ENCODE assay signal across 8 mouse cellular contexts in genomic region chr3:116252255-116253040, GRCm38 (mm10). TPM values are rescaled to one million over a fixed set of nuclear protein-coding genes. Genes with fewer than 3 reads are reported as not detected.
DNase-seq lines count a peak whose midpoint lies in the region; ATAC-seq and TF ChIP-seq lines count a peak whose summit lies in the region.

No protein-coding gene starts in this region.

- TF ChIP-seq POLR2A in brain, embryonic 14.5 days (IDR thresholded peaks at IDR 0.05; ENCODE audit: borderline replicate concordance, extremely low read depth, insufficient read depth, insufficient read length, poor library complexity, severe bottlenecking): no peak

- H3K4me2 ChIP-seq in intestine, embryonic 16.5 days (ENCODE audit: low read depth, low read length): peak overlapping the region; percentile 96
- peak overlapping the region; percentile 95 for H3K4me2 ChIP-seq in lung, embryonic 14.5 days

- H3K9ac ChIP-seq in intestine, embryonic 16.5 days (ENCODE audit: low read depth, low read length): peak overlapping the region; percentile 58
- peak overlapping the region; percentile 48; the same call in 1 of the 2 replicates for H3K9ac ChIP-seq in lung, embryonic 14.5 days

- peaks cover 21% of the 10 kb centered on the region for H3K4me1 ChIP-seq in intestine, embryonic 16.5 days (ENCODE audit: control insufficient read depth, insufficient read depth, low read length)
- H3K4me1 ChIP-seq in lung, embryonic 14.5 days (ENCODE audit: insufficient read depth): peaks cover 8% of the 10 kb centered on the region; the same call in 1 of the 2 replicates

- H3K36me3 ChIP-seq in intestine, embryonic 16.5 days (ENCODE audit: control insufficient read depth, insufficient read depth, low read length): no peaks in the 10 kb centered on the region
- no peaks in the 10 kb centered on the region for H3K36me3 ChIP-seq in lung, embryonic 14.5 days (ENCODE audit: insufficient read depth)

- DNase-seq in layer of hippocampus, postnatal 10 days (ENCODE audit: low spot score in 2 of 2): peak; percentile 25 to 37
- no peak for DNase-seq in layer of hippocampus, adult 9-11 months
- DNase-seq in brain, embryonic 14.5 days (ENCODE audit: low read depth): peak; percentile 61
- DNase-seq in frontal cortex, postnatal 25 days (ENCODE audit: low spot score in 2 of 2): peak; percentile 37
- peak; percentile 64 for DNase-seq in lung, embryonic 14.5 days
- peak; percentile 6 for DNase-seq in ovary, postnatal 10 days (ENCODE audit: low spot score)
- no peak for DNase-seq in c-Kit-positive CD71-positive TER-119-positive erythroid progenitor cells, embryonic 14.5 days (ENCODE audit: low spot score)

- TF ChIP-seq CTCF in brain, embryonic 14.5 days (IDR thresholded peaks at IDR 0.05; ENCODE audit: borderline replicate concordance, extremely low read depth, insufficient read depth, insufficient read length): peak; percentile 25; the same call in 1 of the 2 replicates
- TF ChIP-seq CTCF in lung, embryonic 14.5 days (IDR thresholded peaks at IDR 0.05; ENCODE audit: low read depth): no peak; the same call in none of the 2 replicates

- H3K27ac ChIP-seq in intestine, embryonic 16.5 days (ENCODE audit: low read length): no peak overlapping the region
- H3K27ac ChIP-seq in lung, embryonic 14.5 days (ENCODE audit: low read depth): no peak overlapping the region

- no peaks in the 10 kb centered on the region for H3K9me3 ChIP-seq in intestine, embryonic 16.5 days (ENCODE audit: control insufficient read depth, low read length)
- H3K9me3 ChIP-seq in lung, embryonic 14.5 days (ENCODE audit: low read depth, low read length): no peaks in the 10 kb centered on the region

- WGBS in intestine, embryonic 16.5 days: 1% methylated on average over 48 of the region's 48 CpGs
- under 1% methylated on average over 48 of the region's 48 CpGs for WGBS in lung, embryonic 14.5 days

- peak; percentile 45 for ATAC-seq in intestine, embryonic 16.5 days
- peak; percentile 39 for ATAC-seq in lung, embryonic 14.5 days (ENCODE audit: insufficient read depth)

- H3K4me3 ChIP-seq in intestine, embryonic 16.5 days (ENCODE audit: low read length): peak overlapping the region; percentile 56
- H3K4me3 ChIP-seq in lung, embryonic 14.5 days (ENCODE audit: low read depth, low read length): peak overlapping the region; percentile 52

- H3K27me3 ChIP-seq in intestine, embryonic 16.5 days (replicated peaks; ENCODE audit: control insufficient read depth, insufficient read depth, low read length): peaks cover 30% of the 10 kb centered on the region
- H3K27me3 ChIP-seq in lung, embryonic 14.5 days (ENCODE audit: insufficient read depth, low read length): peaks cover 55% of the 10 kb centered on the region

RNA-seq across cellular contexts. Expression of gene Gpr88, which starts 0.9 kb away (rescaled TPM):
- total RNA-seq in layer of hippocampus, postnatal 10 days (2021): 1 to 10 TPM; 4.3 to 4.5 TPM
- 7.9 and 10.2 TPM in 2 replicates for polyA plus RNA-seq in brain, embryonic 14.5 days (2012; rRNA removed)
- polyA plus RNA-seq in intestine, embryonic 16.5 days (2015; fragmentation: Nextera tagmentation; extraction: Ambion mirVana): 0.77 and 1.1 TPM in 2 replicates
- 1.3 and 1.7 TPM in 2 replicates for polyA plus RNA-seq in lung, embryonic 14.5 days (2014; fragmentation: Nextera tagmentation; extraction: Ambion mirVana)

Comparison
In these comparisons a context has a peak if more than half of its experiments do, and no peak if none do; other contexts are left out.
1. DNase-seq: peak in layer of hippocampus, postnatal 10 days (2 of 2), brain, embryonic 14.5 days (single experiment), frontal cortex, postnatal 25 days (2 of 2), lung, embryonic 14.5 days (single experiment) and ovary, postnatal 10 days (single experiment); none in layer of hippocampus, adult 9-11 months (single experiment) and c-Kit-positive CD71-positive TER-119-positive erythroid progenitor cells, embryonic 14.5 days (single experiment).